Mouse (Mus musculus): ENCODE data around the gene Hal. TPM values are rescaled to one million over a fixed set of nuclear protein-coding genes. Genes with fewer than 3 reads are reported as not detected.

Gene Hal
- 2.2 and 2.6 TPM in 2 replicates for polyA plus RNA-seq (2015; fragmentation: Nextera tagmentation; extraction: Ambion mirVana)

DNA sequence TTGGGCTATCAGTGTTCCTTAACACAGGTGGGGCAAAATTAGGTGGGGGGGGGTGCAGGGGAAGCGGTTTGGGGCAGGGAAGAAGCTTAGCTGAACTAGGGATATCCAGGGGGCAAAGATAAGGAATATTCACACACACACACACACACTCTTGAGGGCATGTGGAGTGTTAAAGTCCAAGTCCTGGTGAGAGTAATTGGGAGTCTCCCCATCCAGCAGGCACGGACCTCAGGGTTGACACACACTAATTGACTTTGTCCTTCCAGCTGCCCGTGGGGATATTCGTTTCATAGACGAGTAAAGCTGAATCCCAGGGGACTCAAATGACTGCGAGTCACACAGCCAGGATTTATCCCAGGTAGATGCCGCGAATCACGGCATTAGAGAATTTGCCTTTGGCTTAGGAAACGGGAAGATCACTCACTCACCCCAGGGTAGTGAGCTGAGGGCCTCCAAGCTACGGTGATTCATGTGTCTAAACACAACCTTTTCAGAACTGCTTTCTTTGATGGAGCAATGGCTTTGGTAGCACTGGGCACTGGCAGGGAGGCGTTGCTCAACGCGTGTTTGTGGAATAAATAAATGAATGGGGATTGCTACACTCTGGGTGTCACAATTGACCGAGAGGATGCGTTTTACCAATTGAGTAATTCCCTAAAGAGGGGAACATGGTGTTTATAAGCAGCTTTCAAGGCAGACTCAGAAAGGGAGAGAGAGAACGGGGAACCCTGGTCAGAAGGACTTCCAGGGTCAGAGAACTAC lies at the start of gene Hal:
Gene Hal, plus strand, starts transcription at position 703 of the 762 bp plus-strand sequence.
- no peak for DNase-seq
- peaks cover 15% of the 10 kb centered on the region for H3K36me3 ChIP-seq
- 0 out of 2 replicates have a peak, but pooled peaks have one; percentile 2 for ATAC-seq (ENCODE audit: low read depth)
- no peak within 1 kb of the TSS for H3K27ac ChIP-seq
- H3K27me3 ChIP-seq = no peaks in the 10 kb centered on the region; the same call in 1 of the 2 replicates
- H3K9me3 ChIP-seq (replicated peaks) = no peaks in the 10 kb centered on the region
- H3K4me1 ChIP-seq (replicated peaks) = peaks cover 20% of the 10 kb centered on the region
- no peak within 1 kb of the TSS for H3K9ac ChIP-seq
- no peak within 1 kb of the TSS for H3K4me3 ChIP-seq (replicated peaks)
- H3K4me2 ChIP-seq = no peak within 1 kb of the TSS
- 62% methylated on average over 17 of the region's 17 CpGs for WGBS (ENCODE audit: insufficient replicate concordance)

DNA sequence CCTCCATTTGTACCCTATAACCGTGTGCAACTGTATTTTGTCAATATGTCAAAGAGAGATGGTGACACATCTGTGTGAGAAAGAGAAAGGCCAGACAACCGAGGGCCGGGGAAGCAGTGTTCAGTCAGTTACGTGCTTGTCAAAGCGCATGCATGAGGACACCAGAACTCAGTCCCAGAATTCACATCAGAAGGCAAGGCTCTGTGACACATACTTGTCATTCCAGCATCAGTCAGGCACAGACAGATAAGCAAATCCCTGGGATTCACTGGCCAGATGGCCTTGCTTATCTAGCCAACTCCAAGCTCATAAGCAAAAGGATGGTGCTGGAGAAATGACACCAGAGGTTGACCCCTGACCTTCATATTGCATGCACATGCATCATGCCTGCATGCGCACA lies 47.1 kb upstream of the Hal start:
- Histone ChIP-seq H3K9ac (no peak overlapping the region), H3K4me2 (no peak overlapping the region), H3K4me3 (replicated peaks) (no peak overlapping the region), H3K9me3 (replicated peaks) (no peaks in the 10 kb centered on the region), H3K4me1 (replicated peaks) (peaks cover 20% of the 10 kb centered on the region), H3K27me3 (no peaks in the 10 kb centered on the region), H3K36me3 (no peaks in the 10 kb centered on the region), H3K27ac (no peak overlapping the region)
- ATAC-seq (ENCODE audit: low read depth) = no peak
- no peak for DNase-seq
- 70% methylated on average over 6 of the region's 6 CpGs for WGBS (ENCODE audit: insufficient replicate concordance)

DNA sequence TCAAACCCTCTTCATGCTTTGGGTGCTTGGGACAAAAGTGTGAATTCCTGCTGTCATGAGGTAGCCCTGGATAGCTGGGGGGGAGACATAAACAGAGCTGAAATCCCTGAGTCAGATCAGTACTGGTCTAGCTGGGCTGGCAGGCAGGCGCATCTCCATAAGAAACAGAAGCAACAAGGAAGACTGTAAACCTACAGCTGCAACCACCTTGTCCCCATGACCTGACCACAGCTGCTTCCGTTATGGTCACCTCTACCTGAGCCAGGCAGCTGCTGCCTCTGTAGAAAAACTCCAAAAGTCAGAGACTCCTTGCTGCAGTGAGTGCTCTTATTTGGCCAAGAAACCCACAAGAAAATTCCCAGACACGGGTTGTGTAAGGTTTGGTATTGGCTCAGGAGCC lies 46.4 kb upstream of the Hal start:
- ATAC-seq (ENCODE audit: low read depth) = no peak
- H3K27me3 ChIP-seq = 0 out of 2 replicates have a peak, but pooled peaks cover 2% of the 10 kb centered on the region
- WGBS (ENCODE audit: insufficient replicate concordance) = 66% methylated on average over 3 of the region's 3 CpGs
- no peak overlapping the region for H3K27ac ChIP-seq
- H3K9me3 ChIP-seq (replicated peaks) = no peaks in the 10 kb centered on the region
- no peak overlapping the region for H3K9ac ChIP-seq
- DNase-seq = no peak
- peaks cover 17% of the 10 kb centered on the region for H3K4me1 ChIP-seq (replicated peaks)
- H3K4me2 ChIP-seq = no peak overlapping the region
- no peak overlapping the region for H3K4me3 ChIP-seq (replicated peaks)
- no peaks in the 10 kb centered on the region for H3K36me3 ChIP-seq

DNA sequence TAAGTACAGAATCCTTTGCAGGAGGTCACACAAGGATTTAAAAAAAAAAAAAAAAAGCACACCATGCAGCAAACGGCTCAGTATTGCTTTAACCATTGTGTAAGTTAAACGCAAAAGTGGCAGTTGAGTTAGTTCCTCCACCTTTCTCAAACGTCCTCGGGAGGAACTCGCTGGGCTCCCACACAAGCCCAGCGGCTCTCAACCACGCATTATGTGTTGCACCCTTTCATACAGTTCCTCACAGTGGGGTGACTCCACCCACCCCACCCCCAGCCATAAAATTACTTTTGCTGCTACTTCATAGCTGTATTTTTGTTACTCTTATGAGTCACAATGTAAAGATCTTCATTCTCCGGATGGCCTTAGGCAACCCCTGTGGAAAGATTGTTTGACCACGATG lies 44.2 kb upstream of the Hal start:
- Histone ChIP-seq H3K4me1 (replicated peaks) (peaks cover 4% of the 10 kb centered on the region; the same call in 1 of the 2 replicates), H3K9me3 (replicated peaks) (no peaks in the 10 kb centered on the region), H3K27me3 (0 out of 2 replicates have a peak, but pooled peaks cover 2% of the 10 kb centered on the region), H3K27ac (peak overlapping the region; percentile 29), H3K4me3 (replicated peaks) (no peak overlapping the region), H3K4me2 (no peak overlapping the region), H3K9ac (no peak overlapping the region), H3K36me3 (no peaks in the 10 kb centered on the region)
- ATAC-seq (ENCODE audit: low read depth) (no peak), DNase-seq (no peak)
- WGBS (ENCODE audit: insufficient replicate concordance) = 32% methylated on average over 9 of the region's 9 CpGs

DNA sequence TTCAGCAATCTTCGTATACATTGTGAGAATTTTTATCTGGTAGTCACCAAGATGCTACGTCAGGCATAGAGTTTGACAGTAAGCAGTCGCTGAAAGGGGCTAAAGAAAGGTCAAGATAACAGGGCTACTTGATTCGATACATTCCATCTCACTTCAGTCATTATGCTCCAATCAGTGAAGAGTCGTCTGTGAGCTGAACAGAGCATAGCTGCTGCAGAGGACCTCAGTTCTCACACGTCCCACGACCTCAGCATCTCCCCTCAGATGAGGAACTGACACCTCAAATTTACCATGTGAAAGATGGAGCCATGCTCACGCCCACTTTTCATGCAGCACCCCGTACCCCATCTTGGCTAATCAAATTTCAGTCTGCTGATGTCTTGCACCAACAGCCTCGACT lies 41.2 kb upstream of the Hal start:
- no peak for DNase-seq
- Histone ChIP-seq H3K4me2 (no peak overlapping the region), H3K4me1 (replicated peaks) (peaks cover 7% of the 10 kb centered on the region), H3K9ac (no peak overlapping the region), H3K27me3 (0 out of 2 replicates have a peak, but pooled peaks cover 2% of the 10 kb centered on the region), H3K4me3 (replicated peaks) (no peak overlapping the region), H3K9me3 (replicated peaks) (no peaks in the 10 kb centered on the region), H3K36me3 (no peaks in the 10 kb centered on the region), H3K27ac (no peak overlapping the region)
- no peak for ATAC-seq (ENCODE audit: low read depth)
- 49% methylated on average over 10 of the region's 10 CpGs for WGBS (ENCODE audit: insufficient replicate concordance)

DNA sequence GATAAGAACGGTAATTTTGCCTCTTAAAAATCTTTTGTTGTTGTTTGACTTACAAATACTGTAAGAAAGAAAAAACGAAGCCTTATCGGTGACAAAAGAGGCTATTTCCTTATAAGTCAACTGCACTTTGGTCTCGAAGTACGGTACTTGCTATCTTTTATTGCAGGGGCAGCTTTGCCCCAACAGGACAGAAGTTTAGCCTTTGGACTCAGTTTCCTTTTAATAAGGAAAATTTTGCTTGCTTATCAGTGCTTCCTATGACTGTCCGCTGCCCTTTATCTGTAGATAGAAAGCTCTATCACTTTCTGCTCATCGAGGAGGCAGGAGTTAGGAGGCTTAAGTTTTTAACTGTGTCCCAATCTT lies 33.9 kb upstream of the Hal start:
- ATAC-seq (ENCODE audit: low read depth) = no peak

DNA sequence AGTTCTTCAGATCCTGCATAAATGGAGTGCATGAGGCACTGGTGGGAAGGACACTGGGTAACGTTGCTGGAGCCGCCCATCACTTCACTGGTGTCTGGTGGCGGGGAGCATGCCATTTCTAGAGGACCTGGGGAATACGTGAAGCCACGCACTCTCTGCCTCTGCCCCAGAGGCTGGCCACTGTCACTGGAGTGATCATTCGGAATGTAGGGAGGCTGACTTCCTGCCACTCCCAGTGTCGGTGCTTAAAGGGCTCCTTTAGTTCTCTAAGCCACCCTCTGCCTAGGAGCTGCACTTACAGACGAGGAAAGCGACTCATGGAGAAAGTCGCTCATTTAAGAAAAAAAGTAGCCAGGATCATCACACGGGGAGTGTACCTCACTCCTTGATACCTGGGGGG lies 28.5 kb upstream of the Hal start:
- DNase-seq (no peak), ATAC-seq (ENCODE audit: low read depth) (no peak)
- H3K4me2 ChIP-seq = no peak overlapping the region
- WGBS (ENCODE audit: insufficient replicate concordance) = 86% methylated on average over 11 of the region's 11 CpGs
- H3K36me3 ChIP-seq = peaks cover 44% of the 10 kb centered on the region
- H3K4me3 ChIP-seq (replicated peaks) = no peak overlapping the region
- H3K27ac ChIP-seq = no peak overlapping the region
- no peak overlapping the region for H3K9ac ChIP-seq
- no peaks in the 10 kb centered on the region for H3K9me3 ChIP-seq (replicated peaks)
- H3K4me1 ChIP-seq (replicated peaks) = peaks cover 14% of the 10 kb centered on the region
- H3K27me3 ChIP-seq = no peaks in the 10 kb centered on the region

More for the DNA sequence above, 33.9 kb upstream of the Hal start:
- Histone ChIP-seq H3K27ac (peak overlapping the region; percentile 13; the same call in 1 of the 2 replicates), H3K4me1 (replicated peaks) (peaks cover 28% of the 10 kb centered on the region), H3K9me3 (replicated peaks) (no peaks in the 10 kb centered on the region), H3K27me3 (no peaks in the 10 kb centered on the region), H3K4me2 (peak overlapping the region; percentile 93), H3K36me3 (no peaks in the 10 kb centered on the region), H3K9ac (peak overlapping the region; percentile 88), H3K4me3 (replicated peaks) (peak overlapping the region; percentile 79)
- no peak for DNase-seq
- 6% methylated on average over 7 of the region's 7 CpGs for WGBS (ENCODE audit: insufficient replicate concordance)

DNA sequence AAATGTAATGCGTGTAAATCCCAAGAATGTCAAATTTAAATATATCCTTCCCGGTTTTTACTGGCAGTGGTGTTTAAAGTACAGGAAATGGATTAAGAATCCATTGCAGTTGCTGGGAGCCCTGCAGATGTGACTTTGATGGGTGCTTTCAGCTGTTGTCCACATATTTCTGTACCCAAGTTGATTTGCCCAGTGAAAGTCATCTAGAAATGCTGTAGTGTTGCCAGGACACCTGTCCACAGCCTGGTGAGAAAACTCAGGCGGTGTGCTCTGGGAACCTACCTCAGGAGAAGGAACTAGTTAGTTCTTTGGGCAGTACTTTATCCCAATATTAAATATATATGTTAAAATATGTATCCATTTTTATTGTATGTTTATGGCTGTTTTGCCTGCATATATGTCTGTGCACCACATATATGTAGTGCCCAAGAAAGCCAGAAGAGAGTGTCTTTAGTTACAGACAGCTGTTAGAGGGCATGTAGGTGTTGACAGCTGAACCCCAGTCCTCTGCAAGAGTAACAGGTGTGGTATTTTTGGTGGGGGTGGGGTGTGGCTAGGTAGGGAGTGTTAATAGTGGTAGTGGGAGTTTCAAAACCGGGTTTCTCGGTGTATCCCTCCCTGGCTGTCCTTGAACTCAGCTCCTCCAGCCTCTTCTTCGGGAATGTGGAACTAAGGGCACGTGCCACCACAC lies 25.7 kb upstream of the Hal start:
- Histone ChIP-seq H3K4me1 (replicated peaks) (peaks cover 16% of the 10 kb centered on the region), H3K9me3 (replicated peaks) (no peaks in the 10 kb centered on the region), H3K36me3 (peaks cover 70% of the 10 kb centered on the region), H3K27ac (no peak overlapping the region), H3K4me3 (replicated peaks) (no peak overlapping the region), H3K27me3 (no peaks in the 10 kb centered on the region), H3K4me2 (no peak overlapping the region), H3K9ac (no peak overlapping the region)
- no peak for ATAC-seq (ENCODE audit: low read depth)
- no peak for DNase-seq
- 84% methylated on average over 7 of the region's 7 CpGs for WGBS (ENCODE audit: insufficient replicate concordance)

DNA sequence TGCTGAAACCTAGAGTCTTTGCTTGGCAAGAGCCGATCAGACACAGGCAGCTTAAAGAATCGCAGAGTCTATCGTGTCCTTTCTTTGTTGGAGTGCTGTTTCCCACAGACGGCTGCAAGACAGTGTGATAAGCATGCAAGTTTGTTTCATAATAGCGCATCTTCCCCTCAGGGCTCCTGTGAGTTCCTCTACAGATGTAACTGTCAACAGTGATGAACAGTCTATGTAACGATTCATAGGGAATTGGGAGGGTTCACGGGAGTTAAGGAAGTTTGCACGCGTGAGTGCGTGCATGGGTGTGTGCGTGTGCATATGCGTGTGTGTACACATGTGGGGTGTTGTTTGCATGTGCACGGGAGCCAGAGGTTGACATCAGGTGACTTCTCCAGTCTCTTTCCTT lies 25.0 kb upstream of the Hal start:
- no peaks in the 10 kb centered on the region for H3K27me3 ChIP-seq
- ATAC-seq (ENCODE audit: low read depth) = no peak
- no peak overlapping the region for H3K9ac ChIP-seq
- DNase-seq = no peak
- H3K36me3 ChIP-seq = peaks cover 73% of the 10 kb centered on the region
- H3K9me3 ChIP-seq (replicated peaks) = no peaks in the 10 kb centered on the region
- H3K4me1 ChIP-seq (replicated peaks) = peaks cover 13% of the 10 kb centered on the region
- no peak overlapping the region for H3K27ac ChIP-seq
- no peak overlapping the region for H3K4me3 ChIP-seq (replicated peaks)
- no peak overlapping the region for H3K4me2 ChIP-seq
- WGBS (ENCODE audit: insufficient replicate concordance) = 83% methylated on average over 13 of the region's 13 CpGs

DNA sequence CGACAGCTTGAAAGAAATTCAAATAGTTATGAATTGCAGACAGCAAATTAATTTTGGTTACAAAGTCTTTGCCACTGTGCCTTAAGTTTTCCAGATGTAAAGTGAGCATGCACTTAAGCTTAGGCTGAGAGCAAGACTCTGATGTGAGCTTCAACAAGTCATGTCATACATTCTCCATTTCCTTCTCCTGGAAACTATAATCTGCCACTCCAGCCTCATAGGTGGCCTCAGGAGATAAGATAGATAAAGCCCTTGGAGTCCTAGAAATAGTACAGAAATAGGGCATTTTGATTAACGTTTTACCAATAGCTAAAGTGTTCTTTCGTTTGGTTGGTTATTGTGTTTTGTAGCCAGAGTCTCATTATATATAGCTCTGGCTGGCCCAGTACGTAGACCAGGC lies 21.3 kb upstream of the Hal start:
- 54% methylated on average over 4 of the region's 4 CpGs for WGBS (ENCODE audit: insufficient replicate concordance)
- DNase-seq (no peak), ATAC-seq (ENCODE audit: low read depth) (peak; percentile 76)
- H3K27me3 ChIP-seq = no peaks in the 10 kb centered on the region
- peaks cover 76% of the 10 kb centered on the region for H3K36me3 ChIP-seq
- no peak overlapping the region for H3K4me3 ChIP-seq (replicated peaks)
- H3K9me3 ChIP-seq (replicated peaks) = no peaks in the 10 kb centered on the region
- no peak overlapping the region for H3K9ac ChIP-seq
- H3K4me2 ChIP-seq = no peak overlapping the region
- H3K27ac ChIP-seq = no peak overlapping the region
- peaks cover 13% of the 10 kb centered on the region for H3K4me1 ChIP-seq (replicated peaks)

DNA sequence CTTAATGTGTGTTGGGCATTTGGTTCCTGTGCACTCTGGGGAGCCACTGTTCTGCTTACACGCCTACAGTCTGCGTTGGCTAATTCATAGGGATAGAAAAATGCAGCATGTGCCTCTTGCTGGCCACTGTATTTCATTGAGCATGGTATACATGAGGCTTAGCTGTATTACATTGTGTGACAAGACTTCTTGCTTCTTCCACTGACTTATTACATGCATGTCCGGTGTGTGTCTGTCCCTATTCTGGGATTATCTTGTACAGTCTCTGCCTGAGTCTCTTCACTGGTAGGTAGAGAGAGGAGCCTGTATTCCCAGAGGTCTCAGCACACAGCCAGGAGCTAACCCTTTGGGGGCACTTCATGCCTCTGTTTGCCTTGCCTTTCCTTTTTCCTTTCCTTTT lies 20.8 kb upstream of the Hal start:
- no peak overlapping the region for H3K4me3 ChIP-seq (replicated peaks)
- no peaks in the 10 kb centered on the region for H3K9me3 ChIP-seq (replicated peaks)
- no peak for DNase-seq
- peak; percentile 34 for ATAC-seq (ENCODE audit: low read depth)
- no peak overlapping the region for H3K4me2 ChIP-seq
- peaks cover 81% of the 10 kb centered on the region for H3K36me3 ChIP-seq
- no peak overlapping the region for H3K9ac ChIP-seq
- peaks cover 13% of the 10 kb centered on the region for H3K4me1 ChIP-seq (replicated peaks)
- WGBS (ENCODE audit: insufficient replicate concordance) = 86% methylated on average over 3 of the region's 3 CpGs
- H3K27me3 ChIP-seq = no peaks in the 10 kb centered on the region
- H3K27ac ChIP-seq = no peak overlapping the region

All from liver, embryonic 13.5 days (tissue).